Mouse (Mus musculus): ENCODE results near the gene Adat1. TPM values are rescaled to one million over a fixed set of nuclear protein-coding genes. Genes with fewer than 3 reads are reported as not detected.
A peak's percentile ranks its signal among the peaks of the same experiment; 100 is the strongest.

Adat1 gene
- total RNA-seq (2021), result 1 to 10 TPM; 5.7 to 6.2 TPM
- long read RNA-seq, transcript Adat1-201 (10 exons, 3,159 nt), result major isoform, 5 of 15 reads
- long read RNA-seq, partial matches to known transcripts, result 1 of 15 reads
- long read RNA-seq, other reads (novel, unspliced or antisense), result 8 of 15 reads

GRCm38 (mm10) chr8:111992013-111992702 lies at the start of gene Adat1:
Gene Adat1 (minus strand): TSS chr8:111992302.
- peak; percentile 80 to 90 for DNase-seq (ENCODE audit: low spot score in 2 of 2)

- DNase-seq (ENCODE audit: low spot score in 2 of 2), result no peak
These were observed 45.4 kb upstream of the Adat1 start for GRCm38 (mm10) chr8:112037521-112037920.

- peak in 1 of 2 experiments; percentile 34 for DNase-seq (ENCODE audit: low spot score in 2 of 2)
These were observed 42.5 kb upstream of the Adat1 start for GRCm38 (mm10) chr8:112034603-112035002.

- DNase-seq (ENCODE audit: low spot score in 2 of 2), result no peak
These were observed 41.0 kb upstream of the Adat1 start for GRCm38 (mm10) chr8:112033071-112033470.

GRCm38 (mm10) chr8:112030663-112031062 lies 38.6 kb upstream of the Adat1 start:
- DNase-seq (ENCODE audit: low spot score in 2 of 2), result no peak

- no peak for DNase-seq (ENCODE audit: low spot score in 2 of 2)
These were observed 37.4 kb upstream of the Adat1 start for GRCm38 (mm10) chr8:112029455-112029854.

- no peak for DNase-seq (ENCODE audit: low spot score in 2 of 2)
These were observed 22.8 kb upstream of the Adat1 start, which contains the start of gene Gm6793 for GRCm38 (mm10) chr8:112014936-112015335. Gene Gm6793 (minus strand): TSS chr8:112015036.

GRCm38 (mm10) chr8:112011816-112012242 lies 19.7 kb upstream of the Adat1 start:
- peak; percentile 24 to 38 for DNase-seq (ENCODE audit: low spot score in 2 of 2)

- peak; percentile 90 to 93 for DNase-seq (ENCODE audit: low spot score in 2 of 2)
These were observed 19.1 kb upstream of the Adat1 start, which contains the start of the genes Kars and Terf2ip for GRCm38 (mm10) chr8:112010997-112011815. Gene Kars (minus strand): TSS chr8:112011323. Gene Terf2ip (plus strand): TSS chr8:112011398.

GRCm38 (mm10) chr8:112009558-112009957 lies 17.5 kb upstream of the Adat1 start:
- no peak for DNase-seq (ENCODE audit: low spot score in 2 of 2)

- DNase-seq (ENCODE audit: low spot score in 2 of 2), result no peak
These were observed 15.6 kb upstream of the Adat1 start for GRCm38 (mm10) chr8:112007669-112008068.

GRCm38 (mm10) chr8:112005601-112006000 lies 13.5 kb upstream of the Adat1 start:
- peak; percentile 56 to 67 for DNase-seq (ENCODE audit: low spot score in 2 of 2)

- no peak for DNase-seq (ENCODE audit: low spot score in 2 of 2)
These were observed 12.7 kb upstream of the Adat1 start for GRCm38 (mm10) chr8:112004754-112005153.

- no peak for DNase-seq (ENCODE audit: low spot score in 2 of 2)
These were observed 569 bp upstream of the Adat1 start for GRCm38 (mm10) chr8:111992703-111993039.

GRCm38 (mm10) chr8:111991278-111991677 lies 824 bp downstream of the Adat1 start:
- no peak for DNase-seq (ENCODE audit: low spot score in 2 of 2)

- DNase-seq (ENCODE audit: low spot score in 2 of 2), result peak; percentile 55 to 85
These were observed 2.2 kb downstream of the Adat1 start for GRCm38 (mm10) chr8:111989911-111990310.

- peak in 1 of 2 experiments; percentile 42 for DNase-seq (ENCODE audit: low spot score in 2 of 2)
These were observed 7.6 kb downstream of the Adat1 start for GRCm38 (mm10) chr8:111984511-111984910.

GRCm38 (mm10) chr8:111982116-111982515 lies 10.0 kb downstream of the Adat1 start:
- DNase-seq (ENCODE audit: low spot score in 2 of 2), result no peak

GRCm38 (mm10) chr8:111978147-111978546 lies 14.0 kb downstream of the Adat1 start:
- peak in 1 of 2 experiments; percentile 28 for DNase-seq (ENCODE audit: low spot score in 2 of 2)

- no peak for DNase-seq (ENCODE audit: low spot score in 2 of 2)
These were observed 15.8 kb downstream of the Adat1 start for GRCm38 (mm10) chr8:111976326-111976725.

- DNase-seq (ENCODE audit: low spot score in 2 of 2), result no peak
These were observed 16.4 kb downstream of the Adat1 start for GRCm38 (mm10) chr8:111975706-111976105.

- no peak for DNase-seq (ENCODE audit: low spot score in 2 of 2)
These were observed 18.0 kb downstream of the Adat1 start for GRCm38 (mm10) chr8:111974138-111974537.
